Mouse (Mus musculus): Measurements from ENCODE around the gene Cd59b. TPM values are rescaled to one million over a fixed set of nuclear protein-coding genes. Genes with fewer than 3 reads are reported as not detected.
"Not testable (repeated sequence)": the region's sequence is repeated elsewhere in the genome, so short reads cannot be mapped to it uniquely, and the experiment has no call there.

The Cd59b gene
- polyA plus RNA-seq, 1 experiment: 4.0 TPM

DNA sequence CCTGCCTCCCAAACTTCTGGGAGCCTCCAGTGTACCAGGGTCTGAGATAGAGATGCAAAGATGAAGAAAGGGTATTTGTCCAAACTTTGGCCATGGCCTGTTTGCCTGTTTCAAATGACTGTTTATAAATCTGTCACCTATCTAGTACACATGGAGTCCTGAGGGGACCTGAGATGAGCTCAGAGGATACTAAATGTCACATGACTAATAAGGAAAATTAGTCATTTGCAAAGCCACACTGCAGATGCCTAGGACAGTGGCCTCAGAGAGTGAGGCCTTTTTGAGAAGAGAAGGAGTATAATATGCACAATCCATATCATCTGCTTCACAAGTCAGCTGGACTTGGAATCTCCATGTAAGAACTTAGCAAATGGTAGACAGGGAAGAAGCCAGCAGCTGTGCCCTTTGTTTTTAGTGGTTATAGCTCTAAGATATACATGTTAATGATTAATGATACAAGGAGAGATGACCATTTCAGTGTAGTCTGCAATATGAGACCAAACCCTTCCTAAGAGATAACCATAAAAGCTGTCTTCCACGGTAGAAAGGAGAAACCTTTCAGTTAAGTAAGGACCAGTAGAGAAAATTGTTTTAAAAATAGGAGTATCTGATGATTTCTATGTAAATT is 41.6 kb downstream of the Cd59b start:
- DNase-seq (ENCODE audit: extremely low spot score in 1 of 2, low spot score in 1 of 2): not testable (repeated sequence)

DNA sequence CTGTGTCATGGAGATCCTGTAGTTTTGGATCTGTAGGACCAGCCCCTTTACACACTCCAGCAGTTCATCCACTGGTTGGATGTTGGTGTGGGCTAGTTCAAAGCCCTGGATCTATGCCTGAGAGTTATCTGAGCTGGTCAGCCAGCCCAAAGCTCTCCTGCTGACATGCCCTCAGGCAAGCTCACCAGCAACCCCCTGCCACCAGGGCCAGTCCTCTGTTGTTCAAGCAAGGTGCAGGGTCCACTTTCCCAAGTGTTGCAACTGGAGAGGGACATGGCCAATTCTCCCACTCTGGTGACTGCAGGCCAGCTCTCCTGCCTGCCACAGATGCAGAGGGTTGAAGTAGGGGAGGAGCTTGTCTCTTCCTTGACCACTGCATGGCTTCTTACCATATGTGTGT is 43.9 kb downstream of the Cd59b start:
- DNase-seq (ENCODE audit: extremely low spot score in 1 of 2, low spot score in 1 of 2): not testable (repeated sequence)

DNA sequence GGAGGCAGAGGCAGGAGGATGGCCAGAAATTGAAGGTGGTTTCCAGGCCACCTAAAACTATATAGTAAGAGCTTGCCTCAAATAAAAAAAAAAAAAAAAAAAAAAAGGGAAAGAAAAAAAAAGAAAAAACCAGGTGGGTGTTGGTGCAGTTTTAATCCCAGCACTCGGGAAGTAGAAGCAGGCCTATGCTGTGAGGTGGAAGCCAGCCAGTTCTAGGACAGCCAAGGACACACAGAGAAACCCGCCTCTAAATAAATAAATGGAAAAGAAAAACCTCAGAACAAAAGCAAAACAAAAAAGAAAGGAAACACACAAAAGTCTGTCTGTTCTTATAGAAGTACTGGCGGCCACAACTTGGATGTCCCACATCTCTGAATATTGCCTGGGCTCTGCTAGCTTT is 45.2 kb downstream of the Cd59b start:
- no peak for DNase-seq (ENCODE audit: extremely low spot score in 1 of 2, low spot score in 1 of 2)

DNA sequence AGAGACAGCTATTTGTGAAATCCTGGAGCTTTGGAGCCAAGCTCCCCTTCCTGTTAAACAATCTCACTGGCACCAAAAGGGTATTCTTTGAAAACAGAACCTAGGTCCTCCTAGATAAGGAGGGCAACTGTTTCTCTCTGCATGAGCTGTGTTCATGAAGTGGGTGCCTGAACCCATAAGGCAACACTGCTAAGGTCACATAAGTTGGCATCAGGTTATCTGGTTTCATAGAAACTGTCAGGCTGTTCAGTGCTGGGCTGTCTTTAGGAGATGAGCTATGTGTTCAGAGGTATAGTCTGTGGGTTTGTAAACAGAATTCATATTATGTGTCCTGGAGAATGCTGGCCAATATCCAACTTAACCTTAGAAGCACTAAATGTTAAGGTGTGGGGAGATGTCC is 47.5 kb downstream of the Cd59b start:
- DNase-seq (ENCODE audit: extremely low spot score in 1 of 2, low spot score in 1 of 2): not testable (repeated sequence)

DNA sequence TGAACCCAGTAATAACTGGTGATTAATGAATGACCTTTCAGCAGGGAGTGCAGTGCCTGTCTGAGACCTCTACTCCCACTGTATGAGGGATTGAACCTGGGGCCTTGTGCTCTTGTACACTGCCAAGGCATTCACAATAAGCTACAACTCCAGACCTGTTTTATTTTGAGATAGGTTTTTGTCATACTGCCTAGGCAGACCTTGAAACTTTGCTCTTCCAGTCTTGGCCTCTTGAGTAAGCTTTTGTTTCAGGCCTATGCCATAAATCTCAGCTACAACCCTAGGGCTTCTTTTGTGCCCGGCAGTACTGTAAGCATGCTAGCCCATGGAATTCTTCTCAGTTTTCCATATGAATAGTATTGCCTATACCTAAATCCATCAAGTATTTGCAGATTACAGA is 49.4 kb downstream of the Cd59b start:
- DNase-seq (ENCODE audit: extremely low spot score in 1 of 2, low spot score in 1 of 2): no peak

DNA sequence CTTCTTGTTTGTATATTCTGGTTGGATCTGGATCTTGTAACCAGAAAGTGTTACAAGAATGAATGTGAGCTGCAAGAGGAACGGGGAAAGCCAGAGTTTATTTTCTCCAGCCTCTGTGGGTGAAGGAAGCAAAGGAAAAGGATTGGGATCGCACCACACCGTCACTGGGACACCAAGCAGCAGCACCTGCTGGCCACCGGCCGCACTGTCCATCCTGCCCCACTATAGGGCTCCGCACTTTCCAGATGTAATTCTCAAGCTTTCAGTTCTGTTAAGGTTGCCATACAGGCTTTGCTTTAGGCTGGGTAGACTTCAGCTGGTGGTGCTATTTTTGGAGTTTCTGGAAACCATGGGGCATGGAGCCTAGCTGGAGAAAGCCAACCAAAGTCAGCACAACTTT is 50.7 kb downstream of the Cd59b start:
- no peak for DNase-seq (ENCODE audit: extremely low spot score in 1 of 2, low spot score in 1 of 2)

DNA sequence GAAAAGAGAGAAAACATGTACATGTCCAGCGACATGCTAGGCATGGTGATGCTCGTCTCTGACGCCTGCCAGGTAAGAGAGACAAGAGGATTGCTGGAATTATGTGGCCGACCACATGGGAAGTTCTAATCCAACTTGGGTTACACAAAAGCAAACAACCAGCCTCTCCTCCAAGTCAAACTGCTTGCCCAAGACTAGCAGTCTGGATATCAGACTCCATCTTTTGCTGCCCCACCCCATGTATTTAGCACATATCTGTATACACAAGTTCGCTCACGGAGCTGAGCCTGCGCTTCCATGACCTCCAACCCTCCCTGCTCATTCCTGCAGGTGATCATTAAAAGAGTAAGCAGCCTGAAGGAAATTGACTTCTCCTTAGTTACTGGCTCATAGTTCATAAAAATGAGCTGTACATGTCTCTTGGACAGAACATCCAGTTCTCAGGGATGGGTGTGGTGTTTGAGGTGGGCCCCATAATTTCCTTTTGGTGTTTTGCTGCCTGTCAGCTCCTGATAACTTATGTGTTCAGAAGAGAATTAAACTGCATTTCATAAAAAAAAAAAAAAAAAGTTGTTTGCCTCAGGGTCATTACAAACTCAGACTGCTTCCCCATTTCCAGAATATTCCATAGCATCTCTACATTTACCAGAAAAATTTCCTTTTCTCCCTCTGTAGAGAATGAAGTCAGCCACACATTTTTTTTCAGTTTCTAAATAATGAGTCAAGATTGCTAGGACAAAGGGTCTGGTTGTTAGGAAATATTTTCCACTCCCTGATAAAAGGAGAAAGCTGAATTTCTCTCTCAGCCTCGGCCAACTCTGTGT is 52.2 kb downstream of the Cd59b start:
- DNase-seq (ENCODE audit: extremely low spot score in 1 of 2, low spot score in 1 of 2): no peak

DNA sequence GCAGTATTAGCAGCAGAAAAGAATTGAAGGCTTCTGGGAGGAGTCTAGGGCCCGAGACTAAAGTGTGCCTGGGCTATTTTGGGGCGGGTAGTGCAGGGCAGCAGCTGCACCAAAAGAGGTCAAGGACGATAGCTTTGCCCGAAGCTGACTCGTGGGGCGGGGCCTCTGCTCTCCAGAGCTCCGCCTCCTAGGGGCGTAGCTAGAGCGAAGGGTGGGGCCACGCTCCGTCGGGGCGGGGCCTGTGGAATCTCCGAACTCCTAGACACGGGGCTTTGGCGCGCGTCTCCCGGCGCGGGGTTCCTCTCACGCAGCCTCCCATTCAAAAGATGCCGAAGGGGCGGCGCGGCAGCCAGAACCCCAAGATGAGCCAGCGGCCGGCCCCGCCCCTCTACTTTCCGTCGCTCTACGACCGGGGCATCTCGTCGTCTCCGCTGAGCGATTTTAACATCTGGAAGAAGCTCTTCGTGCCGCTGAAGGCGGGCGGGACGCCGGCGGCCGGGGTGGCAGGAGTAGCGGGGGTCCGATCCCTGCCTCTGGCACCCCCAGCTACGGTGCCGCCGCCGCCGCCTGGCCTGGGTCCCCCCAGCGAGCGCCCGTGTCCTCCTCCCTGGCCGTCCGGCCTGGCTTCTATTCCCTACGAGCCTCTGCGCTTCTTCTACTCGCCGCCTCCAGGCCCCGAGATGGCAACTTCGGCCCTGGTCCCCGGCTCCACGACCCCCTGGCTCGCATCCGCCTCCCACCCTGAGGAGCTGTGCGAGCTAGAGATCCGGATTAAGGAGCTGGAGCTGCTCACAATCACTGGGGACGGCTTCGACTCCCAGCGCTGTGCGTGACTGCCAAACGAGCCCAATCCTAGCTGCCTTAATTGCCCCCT is 53.1 kb downstream of the Cd59b start, which contains the start of gene A930018P22Rik:
TSS of gene A930018P22Rik (plus strand) at position 265 of the 874 bp plus-strand sequence.
- peak; percentile 65 to 89 for DNase-seq (ENCODE audit: extremely low spot score in 1 of 2, low spot score in 1 of 2)

DNA sequence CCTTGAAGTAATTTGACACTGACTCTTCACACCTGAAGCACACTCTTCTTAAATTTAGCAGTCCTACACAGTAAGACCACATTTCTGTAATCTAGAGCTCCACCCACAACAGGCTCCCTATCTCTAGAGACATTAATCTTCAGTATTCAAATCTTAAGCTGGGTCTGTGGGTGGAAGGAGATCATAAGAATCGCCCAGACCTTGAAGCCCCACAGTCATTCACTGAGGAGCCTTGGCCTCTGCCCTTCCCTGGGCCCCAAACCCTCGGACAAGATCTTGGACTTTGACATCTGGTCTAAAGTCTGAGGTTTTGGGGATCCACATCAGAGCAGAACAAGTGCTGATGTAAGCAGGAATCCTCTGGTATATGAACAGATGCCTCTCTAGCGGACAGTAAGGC is 53.9 kb downstream of the Cd59b start:
- DNase-seq (ENCODE audit: extremely low spot score in 1 of 2, low spot score in 1 of 2): no peak

DNA sequence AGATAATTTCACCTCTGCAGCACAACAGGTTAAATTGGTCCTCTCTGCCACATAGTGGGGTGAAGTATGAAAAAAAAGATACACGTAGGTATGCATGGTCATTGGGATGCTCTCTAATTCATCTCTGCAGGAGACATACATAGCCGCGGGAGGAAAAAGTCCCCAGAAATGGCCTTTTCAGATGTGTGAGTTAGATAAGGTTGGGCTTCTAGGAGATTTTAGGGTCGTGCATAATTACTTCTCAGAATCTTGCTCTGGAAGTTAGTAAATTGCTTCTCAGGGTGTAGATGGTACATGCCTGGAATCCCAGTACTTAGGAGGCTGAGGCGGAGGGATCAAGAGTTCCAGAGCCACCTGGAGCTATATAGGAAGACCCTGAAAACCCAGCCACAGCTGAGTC is 54.4 kb downstream of the Cd59b start:
- DNase-seq (ENCODE audit: extremely low spot score in 1 of 2, low spot score in 1 of 2): no peak

DNA sequence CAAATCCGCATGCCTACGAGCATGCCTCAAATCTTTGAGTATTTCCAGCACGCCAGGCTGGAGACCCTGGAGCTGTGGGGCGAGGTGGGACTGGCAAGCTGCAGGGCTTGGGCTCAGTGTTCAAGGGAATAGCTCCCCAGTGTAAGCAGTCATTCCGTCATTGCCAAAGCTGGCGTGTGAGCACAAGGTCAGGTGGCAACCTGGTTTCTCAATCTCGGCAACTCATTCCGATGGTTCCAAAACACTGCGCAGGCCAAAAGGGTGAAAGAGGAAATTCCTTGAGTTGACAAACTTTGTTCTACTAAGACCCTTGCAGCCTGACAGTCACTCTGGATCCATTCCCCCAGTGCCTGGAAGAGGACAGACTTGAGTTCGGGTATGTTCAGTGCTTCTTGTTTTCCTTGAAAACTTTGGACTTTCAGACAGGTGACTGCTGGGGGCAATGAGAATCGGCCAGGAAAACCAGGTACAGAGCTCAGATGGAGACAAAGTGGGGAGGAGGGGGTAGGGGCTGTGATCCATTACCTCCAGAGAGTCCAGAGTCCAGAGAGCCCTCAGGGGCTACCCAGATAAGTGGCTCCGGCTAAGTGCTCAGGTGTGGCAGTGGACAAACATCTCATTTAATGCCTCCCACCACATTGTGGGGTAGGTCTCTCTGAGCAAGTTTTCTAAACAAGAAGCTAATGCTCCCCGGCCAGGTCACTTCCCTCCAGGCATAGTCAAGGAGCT is 59.3 kb downstream of the Cd59b start:
- DNase-seq (ENCODE audit: extremely low spot score in 1 of 2, low spot score in 1 of 2): no peak

DNA sequence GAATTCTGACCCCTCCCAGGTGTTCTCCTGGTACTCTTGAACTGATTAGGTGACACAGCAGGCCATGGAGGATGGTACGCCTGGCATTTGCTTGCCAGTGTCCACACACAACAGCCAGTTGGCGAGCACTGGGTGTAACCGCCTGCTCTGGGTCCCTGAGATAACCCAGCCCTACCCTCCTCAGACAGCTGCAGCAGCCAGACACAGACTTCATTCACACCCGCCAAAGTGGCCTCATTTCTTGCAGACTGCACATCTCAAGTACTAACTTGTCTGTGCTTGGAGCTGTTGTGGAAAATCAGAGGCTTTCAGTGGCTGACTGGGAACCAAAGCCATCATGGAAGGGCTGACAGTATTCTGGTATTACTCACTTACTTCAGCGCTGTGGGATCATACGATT is 60.5 kb downstream of the Cd59b start:
- peak in 1 of 2 experiments; percentile 27 for DNase-seq (ENCODE audit: extremely low spot score in 1 of 2, low spot score in 1 of 2)

DNA sequence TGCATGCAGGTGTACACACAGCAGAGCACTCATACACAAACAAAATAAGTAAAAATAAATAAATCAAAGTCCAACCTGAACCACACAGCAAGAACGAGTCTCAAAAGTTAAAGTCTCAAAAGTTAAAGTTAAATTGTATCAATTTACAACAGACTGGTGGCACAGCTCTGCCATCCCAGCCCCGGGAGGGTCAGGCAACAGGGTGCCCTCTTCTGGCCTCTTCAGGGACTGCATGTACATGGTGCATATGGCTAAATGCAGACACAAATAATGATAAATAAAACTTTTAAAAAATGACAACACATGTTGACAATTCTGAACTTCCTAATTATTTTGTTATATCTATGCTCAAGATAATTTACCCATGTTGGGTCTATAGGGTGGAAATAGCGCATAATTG is 61.3 kb downstream of the Cd59b start:
- DNase-seq (ENCODE audit: extremely low spot score in 1 of 2, low spot score in 1 of 2): no peak

DNA sequence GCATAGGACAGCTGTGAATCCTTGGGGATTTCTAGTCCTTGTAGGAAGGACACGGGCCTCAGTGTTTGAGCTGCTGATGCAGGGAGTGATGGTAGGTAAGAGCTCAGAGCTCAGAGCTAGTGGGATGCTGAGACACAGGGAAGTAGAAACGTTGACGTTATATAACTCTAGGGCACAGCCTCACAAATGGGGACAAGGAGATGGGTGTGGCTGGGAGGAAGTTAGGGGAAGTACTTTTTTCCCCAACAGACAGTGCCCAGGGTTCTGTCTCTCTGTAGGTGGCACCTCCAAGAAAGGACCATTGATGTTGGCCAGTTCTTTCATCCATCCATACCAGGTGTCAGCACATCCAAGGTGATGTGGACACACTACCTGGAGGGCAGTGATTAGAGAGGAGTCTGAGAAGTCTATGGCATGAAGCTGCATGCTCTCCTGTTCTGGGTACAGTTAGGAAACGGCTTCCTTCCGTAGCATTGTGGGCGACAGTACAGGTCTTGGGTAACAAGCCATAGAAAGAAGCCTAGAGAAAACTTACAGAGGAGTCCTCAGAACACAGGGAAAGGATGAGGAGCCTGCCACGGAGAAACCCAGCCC is 62.7 kb downstream of the Cd59b start:
- no peak for DNase-seq (ENCODE audit: extremely low spot score in 1 of 2, low spot score in 1 of 2)

DNA sequence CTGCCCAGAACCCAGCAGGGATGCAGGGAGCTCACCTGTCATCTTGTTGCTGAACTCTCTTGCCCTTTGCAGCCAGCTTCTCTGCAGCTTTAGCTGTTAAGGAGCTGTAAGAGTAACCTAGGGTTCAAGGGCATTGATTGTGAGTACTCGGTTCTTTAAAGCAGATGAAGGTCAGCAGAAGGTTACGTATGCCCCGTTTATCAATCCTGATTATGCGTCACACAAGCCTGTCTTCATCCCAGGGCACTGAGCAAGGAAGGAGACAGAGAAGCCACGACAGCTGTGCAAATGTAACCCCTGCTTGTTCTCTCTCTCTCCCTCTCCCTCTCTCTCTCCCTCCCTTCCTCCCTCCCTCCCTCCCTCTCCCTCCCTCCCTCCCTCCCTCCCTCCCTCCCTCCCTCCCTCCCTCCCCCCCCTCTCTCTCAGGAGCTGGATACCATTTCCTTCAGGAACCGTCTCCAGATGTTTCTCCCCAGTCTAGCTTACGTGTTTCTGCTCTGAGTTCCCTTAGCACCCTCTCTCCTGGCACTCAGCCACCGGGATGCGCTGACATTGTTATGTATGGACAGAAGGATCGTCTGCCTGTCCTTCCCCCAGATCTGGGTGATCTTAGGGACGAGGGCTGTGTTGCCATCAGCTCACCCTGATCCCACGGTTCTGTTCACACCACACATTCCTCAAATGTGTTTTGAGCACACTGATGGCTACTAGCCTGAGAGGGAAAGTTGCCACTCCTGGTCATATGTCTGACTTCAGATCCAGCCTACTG is 63.6 kb downstream of the Cd59b start:
- DNase-seq (ENCODE audit: extremely low spot score in 1 of 2, low spot score in 1 of 2): no peak

DNA sequence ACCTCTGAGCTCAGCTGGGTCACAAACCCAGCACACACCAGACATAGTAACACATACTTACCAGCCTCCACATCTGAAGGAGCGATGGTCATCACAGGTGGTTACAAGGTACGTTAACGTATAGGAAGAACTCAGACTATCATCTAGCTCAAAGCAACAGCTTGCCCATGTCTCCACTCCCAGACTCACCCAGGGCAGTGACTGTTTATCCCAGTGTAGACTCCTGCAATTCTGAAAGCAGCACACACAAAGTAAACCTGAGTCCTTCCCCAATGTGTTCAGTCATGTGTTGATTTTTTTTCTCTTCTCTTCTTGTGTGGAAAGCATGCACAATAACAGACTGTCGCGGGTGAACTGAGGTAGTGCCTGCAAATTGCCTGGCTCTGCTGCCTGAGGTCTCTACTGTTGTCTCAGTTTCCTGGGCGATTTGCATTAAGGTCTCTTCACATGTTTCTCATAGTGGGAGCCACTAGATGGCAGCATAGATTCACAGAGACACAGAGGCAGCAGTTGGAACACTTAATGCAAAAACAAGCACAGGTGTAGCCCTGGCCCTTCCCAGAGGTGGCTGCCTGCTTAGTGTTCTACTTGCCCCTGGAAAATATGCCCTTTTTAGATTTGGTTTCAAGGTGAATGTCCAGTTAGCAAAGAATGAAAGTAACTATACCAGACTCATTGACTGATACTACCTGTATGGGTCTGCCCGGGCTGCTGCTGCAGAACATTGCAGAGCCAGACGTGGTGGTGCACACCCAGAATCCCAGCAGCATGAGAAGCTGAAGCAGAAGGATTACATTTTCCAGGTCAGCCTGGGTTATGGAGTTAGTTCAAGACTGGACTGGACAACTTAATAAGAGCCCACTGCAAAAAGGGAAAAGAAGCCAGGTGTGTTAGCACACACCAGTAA is 64.8 kb downstream of the Cd59b start:
- peak; percentile 37 to 91 for DNase-seq (ENCODE audit: extremely low spot score in 1 of 2, low spot score in 1 of 2)

DNA sequence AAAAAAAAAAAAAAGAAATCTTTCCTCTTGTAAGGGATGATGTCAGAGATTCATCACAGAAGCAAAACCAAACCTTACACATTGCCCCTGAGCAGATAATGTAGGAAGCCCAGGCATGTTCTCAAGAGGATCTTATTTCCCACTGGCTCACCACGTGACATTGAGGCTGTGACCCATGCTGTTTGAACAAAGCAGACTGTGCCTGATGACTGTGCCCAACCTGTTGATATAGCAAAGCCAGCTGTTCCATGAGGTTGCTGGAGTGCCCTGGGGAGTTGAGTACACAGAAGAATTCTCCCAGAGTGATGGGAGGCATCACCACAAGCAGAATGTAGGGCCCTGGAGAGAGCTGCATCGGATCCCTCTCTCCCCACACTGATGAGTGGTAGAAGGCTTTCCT is 66.3 kb downstream of the Cd59b start:
- no peak for DNase-seq (ENCODE audit: extremely low spot score in 1 of 2, low spot score in 1 of 2)
